Mouse (Mus musculus) left cerebral cortex, adult 11 months (tissue): ENCODE results near the gene Snd1.

Source experiments
- DNase-seq: peaks from one replicate; pipeline ENCODE4 v3.0.0; 2022; ENCODE audit warnings: low spot score

Gene Snd1

DNA sequence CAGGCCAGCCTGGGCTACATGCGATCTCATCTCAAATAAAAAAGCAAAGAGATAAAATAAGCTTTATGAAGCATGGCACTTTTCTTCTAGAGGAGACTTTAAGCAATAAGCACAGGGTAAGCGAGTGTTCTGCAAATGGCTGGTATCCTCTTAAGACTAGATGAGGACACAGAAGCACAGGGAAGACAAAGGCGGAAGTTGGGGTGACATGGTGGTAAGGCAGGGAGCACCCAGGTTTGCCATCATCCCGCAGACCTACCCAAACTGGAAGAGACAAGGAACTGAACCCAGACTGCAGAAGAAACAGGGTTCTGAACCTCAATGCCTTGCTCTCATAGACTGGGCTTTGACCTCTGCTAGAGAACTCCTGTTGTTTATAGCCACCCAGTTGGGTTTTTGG lies 119.8 kb downstream of the Snd1 start:
- no peak for DNase-seq

DNA sequence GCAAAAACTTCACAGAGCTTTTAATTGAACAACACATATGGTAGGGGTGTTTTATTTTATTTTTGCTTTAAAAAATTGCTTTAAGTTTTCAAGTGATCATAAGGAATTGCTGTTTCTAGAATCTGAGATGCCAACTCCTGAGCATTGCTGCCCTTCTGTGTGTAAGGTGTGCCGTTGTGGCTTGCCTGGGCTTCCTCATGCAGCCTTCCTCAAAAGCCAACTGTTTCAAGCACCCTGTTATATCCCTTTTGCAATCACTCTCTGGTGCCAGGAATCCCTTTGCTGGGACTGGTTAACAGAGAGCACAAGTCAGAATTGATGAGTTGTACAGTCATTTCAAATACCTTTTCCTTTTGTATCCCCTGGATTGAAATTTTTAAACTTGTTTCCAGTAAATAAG lies 120.3 kb downstream of the Snd1 start:
- no peak for DNase-seq

DNA sequence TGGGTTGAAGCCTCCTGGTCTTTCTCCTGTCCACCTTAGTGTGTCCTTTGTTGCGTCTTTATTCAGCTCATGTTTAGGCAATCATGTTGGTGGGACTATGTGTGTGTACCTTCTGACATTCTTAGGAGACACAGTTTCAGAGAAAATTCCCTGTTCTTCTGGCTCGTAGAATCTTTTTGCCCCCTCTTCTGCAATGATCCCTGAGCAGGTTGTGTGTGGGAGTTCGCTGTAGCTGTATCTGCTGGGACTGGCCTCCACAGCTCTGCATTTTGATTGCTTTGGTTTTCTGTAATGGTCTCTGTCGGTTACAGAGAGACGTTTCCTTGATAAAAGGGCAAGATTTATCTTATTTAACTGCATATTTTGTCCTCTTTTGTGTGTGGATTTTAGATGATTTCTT lies 122.3 kb downstream of the Snd1 start:
- peak; percentile 31 for DNase-seq

DNA sequence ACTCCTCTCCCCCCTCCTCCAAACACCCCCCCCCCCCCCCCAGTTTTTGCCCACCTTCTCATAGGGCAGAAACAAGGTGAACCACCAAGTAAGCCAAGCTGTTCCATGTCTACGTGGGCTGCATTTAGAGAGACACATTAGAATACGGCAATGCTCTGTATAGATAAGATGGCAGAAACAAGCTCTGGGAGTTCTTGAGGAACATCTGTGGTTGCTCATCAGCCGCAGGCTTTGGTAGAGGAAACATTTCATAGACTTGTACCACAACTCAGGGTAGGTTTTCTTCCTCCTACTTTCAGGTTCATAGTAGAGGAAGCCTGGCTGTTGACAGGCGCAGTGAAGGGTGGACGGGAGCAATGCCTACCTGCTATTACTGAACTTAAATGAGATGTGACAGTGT lies 124.2 kb downstream of the Snd1 start:
- DNase-seq, result no peak

DNA sequence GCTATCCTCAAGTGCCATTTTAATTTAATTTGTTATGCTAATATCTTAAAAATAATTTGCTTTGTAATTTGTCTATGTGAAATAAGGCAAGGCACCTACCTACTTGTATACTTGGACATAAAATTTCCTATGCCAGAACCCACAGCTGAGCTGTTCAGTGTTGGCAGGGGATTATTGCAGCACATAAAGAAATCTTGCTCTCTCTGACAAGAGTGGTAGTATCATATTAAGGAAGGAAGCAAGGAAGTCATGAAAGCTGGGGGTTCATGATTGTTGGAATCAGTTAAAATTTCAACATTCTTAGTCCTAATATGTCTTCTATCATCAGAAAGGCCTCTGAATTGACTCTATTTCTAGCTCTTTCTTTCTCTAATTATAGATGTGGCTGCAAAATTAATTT lies 125.5 kb downstream of the Snd1 start:
- DNase-seq, result no peak

DNA sequence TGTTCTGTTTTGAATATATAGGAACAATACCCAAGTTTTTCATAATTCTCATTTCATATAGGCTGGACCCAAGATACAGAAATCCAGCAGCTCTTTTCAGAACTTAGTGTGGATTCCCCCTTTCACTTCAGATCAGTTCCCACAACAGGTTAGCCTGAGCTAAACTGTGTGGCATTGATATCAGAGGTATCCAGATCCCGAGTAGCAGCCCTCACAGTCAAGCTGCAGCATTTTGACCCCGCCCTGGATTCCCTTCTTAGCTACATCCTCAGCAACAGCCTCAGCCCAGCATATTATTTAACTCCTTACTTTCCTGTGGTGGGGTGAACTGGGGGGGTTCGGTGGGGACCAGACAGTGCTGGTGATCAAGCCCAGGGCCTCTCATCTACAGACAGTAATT lies 128.5 kb downstream of the Snd1 start:
- no peak for DNase-seq

DNA sequence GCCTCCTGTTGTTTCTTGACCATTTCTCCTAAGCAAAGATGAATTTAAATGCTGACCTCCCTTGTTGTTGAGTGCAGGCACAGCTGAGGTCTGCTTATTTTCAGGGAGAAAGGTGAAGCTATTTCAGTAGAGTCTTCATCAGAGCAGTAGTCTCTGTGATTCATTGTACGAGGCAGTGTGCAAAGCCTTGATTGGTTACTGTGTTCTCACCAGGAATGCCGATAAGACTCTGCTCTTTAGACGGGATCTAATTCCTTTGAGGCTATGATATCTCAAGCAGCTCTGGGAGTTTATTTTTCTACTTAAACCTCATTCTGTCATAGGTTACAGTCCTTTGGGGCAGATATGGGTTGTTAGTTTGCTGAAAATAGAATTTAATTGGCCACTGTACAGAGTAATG lies 128.9 kb downstream of the Snd1 start:
- no peak for DNase-seq

DNA sequence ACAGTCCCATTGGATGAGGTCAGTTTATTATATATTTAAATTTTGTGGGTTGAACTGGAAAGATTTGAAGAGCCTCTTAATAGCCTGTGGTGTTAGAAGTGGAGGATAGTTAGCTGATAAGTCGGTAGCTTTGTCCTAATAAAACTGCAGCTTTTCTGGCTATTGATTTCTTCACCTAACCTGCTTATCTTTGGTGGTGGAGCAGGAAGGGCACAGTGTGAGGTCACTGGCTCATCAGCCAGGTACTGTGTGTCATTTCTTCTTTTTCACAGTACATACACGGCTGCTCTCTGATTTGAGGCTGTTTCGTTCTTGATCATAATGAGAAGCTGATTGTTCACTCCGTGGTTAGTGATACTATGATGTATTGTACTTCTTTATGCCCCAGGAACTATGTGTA lies 134.4 kb downstream of the Snd1 start:
- DNase-seq, result no peak

DNA sequence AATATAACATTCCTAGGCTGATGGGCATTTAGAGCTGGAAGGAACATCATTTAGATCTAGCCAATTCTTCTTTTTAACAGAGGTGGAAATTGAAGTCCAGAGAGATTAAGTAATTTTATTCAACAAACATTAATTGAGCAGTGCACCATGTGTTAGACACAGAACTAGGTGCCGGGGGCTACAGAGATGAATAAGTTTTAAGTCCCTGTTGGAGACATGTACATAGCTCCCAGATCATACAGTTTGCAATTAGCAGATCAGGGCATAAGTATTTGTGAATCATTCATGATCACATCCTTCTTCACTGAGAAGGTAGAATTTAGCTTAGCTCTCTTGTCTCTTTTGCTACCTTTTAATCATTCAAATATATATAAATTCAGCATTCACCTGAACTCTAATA lies 135.2 kb downstream of the Snd1 start:
- DNase-seq, result no peak

DNA sequence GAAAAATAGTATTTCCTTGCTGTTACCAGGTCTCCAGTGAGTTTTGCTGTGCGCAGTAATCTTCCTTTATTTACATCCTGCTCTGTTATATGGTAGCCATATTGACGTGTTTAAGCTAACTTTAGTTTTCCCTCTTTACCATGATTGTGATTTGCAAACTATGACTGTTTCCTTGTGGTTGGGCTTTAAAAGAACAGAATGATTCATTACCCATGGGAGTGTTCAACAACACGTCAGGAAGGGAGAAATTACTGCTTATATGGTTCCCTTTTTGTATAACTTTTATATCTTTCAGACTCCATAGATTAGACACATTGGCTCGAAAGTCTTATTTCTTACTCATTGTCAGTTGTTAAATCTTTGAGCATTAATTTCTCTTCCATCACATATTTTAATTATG lies 138.5 kb downstream of the Snd1 start:
- no peak for DNase-seq

DNA sequence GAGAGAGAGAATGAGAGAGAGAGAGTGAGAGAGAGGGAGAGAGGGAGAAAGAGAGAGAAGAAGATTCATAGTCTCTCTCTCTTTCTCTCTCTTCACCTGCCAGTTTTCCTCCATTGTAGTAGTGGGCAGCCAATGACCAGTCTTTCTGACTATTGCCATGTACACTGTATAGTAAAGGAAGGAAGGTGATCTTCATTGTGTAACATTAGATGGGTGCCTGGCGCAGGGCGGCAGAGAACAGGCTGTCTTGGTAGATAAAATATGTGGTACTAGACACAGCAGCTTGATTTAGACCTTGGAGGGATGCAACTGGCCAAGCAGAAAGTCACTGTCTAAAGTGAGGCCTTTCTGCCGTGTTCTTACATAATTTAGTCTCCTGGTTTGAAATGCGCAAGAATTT lies 139.9 kb downstream of the Snd1 start:
- no peak for DNase-seq

DNA sequence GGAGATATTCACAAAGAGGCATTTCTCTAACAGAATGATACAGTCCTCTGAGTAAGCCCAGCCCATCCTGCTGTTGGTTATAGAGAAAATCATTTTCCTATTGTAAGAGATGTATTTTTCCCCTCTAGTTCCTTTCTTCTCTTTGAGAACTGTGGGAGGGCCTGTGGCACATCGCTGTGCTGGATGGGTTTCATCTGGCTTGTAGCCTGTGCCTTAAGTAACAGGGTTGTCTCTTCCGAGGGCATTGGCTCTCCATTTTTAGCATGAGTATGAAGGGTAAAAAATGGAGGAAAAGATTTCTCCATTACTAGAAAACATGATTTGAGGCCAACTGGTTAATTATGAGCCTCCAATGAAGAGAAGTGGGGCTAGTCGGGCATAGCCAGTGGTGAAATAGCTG lies 140.5 kb downstream of the Snd1 start:
- peak; percentile 35 for DNase-seq

DNA sequence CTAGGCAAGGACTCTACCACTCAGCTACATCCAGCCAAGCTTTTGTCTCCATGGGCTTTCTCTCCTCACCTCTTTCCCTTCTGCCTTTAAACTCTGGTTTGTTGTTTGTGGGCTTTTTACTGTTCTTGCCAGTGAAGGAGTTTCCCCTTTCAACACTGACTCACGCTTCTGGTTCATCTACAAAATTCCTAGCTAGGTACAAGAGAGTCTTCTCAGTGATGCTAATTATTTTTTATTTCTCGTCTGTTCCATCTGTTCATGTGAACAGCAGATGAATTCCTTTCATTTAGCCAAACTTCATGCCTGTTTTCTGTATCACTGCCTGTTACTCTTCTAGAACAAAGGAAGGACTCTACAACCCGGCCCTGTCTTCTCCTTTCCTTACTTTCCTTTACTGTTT lies 141.0 kb downstream of the Snd1 start:
- no peak for DNase-seq

DNA sequence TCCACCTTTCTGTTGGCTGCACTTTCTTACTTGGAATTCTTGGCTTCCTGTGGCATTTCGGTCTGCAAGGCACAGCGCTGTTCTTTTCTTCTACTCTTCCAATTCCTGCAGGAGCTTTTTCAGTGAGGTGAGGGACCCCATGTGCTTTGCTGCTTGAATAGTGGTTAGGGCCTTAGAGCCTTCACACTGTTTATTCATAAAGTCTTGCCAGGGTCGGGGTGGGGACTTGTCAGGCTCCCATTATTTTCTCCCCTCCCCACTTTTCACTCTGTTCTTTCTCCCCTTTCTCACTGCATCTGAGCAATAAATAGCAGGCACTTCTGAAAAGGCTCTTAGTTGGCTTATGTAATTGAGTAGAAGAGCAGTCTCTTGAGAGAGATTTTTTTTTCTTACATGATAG lies 143.4 kb downstream of the Snd1 start:
- DNase-seq, result no peak

DNA sequence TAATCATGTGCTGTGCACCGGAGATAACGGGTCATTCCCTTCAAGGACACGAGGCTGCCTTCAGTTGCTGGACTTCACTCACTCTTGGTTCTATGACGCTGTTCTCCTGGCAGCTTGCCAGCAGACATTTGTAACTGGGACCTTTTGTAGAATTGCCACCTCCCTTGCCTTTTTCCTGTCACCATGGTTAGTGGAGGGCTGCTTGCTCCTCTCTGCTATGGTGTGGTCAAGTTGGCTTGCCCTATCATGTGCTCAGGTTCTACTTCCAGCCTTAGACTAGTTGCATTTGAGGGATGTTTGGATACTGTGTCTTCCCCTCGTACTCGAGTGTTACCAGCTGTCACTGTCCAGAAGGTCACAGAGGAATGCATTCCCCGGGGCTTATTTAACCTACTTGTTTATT lies 143.8 kb downstream of the Snd1 start:
- DNase-seq, result peak; percentile 27

DNA sequence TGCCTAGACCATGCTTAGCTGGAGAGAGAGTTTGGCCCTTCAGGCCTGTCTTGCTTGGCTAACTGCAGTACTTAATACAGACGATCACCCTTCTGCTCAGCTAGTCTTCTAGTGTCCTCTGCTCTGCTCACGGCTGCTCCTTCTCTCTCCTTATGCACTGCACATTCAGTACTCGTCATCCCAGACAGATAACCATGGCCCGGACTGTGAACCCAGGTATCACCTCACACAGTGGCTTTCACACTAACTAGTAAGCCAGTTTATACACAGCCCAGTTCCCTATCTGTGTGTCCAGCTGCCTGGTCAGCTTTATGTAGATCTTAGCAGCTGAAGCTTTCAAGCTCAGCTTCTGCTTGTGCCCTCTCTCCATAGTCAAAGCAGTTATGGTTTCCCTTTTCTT lies 146.5 kb downstream of the Snd1 start:
- no peak for DNase-seq

DNA sequence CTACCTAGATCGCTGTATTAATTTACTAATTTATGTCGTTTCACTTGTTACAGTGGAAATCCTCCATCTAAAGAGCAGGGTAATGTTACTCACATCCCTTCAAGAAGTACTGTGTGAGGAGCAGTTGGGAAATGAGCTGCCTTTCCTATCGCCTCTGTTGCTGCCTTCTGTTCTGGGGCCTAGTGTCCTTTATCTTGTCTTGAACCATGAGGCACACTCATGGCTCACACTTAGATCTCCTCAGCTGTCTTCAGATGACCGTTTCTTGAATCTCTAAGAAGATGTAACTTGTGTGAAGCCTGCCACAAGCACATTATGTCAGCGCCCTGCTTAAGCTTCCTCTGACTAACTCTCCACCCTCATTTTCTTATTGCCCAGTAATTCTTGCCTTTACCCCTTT lies 147.0 kb downstream of the Snd1 start:
- DNase-seq, result no peak

DNA sequence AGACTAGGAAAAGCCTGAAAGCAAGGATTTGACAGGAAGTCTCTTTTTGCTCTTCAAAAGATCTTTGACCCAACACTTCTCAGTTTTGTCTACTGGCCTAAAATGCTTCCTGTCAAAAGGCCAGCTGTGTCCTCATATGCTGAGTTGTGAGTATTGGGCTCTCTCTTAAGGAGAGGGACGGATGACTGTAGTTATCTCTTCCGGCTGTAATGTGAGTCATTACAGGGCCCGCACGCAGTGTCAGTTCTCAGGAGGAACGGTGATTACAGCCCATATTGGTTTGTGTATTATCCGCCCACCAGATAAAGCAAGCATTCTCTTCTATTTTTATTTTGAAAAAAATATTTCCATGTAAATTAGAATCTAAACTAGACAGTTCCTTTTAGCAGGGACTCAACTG lies 147.6 kb downstream of the Snd1 start:
- DNase-seq, result no peak

DNA sequence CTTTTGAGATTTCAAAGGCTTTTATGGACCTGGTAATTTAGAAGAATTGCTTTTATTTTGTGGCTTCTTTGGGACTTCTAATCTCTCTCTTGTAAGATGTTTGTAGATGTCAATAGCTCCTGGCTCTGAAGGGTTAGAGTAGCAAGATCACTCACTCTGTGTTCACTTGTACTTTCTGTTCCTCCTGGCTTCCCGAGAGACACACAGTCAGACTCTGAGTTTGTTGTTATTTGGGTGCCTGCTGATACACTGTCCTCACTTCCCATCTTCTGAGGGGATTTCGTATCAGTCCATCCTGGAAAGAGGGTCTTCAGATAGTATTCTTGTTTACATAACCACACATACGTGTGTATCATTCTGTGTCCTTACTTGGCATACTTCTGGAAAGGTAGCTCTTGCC lies 148.0 kb downstream of the Snd1 start:
- no peak for DNase-seq

DNA sequence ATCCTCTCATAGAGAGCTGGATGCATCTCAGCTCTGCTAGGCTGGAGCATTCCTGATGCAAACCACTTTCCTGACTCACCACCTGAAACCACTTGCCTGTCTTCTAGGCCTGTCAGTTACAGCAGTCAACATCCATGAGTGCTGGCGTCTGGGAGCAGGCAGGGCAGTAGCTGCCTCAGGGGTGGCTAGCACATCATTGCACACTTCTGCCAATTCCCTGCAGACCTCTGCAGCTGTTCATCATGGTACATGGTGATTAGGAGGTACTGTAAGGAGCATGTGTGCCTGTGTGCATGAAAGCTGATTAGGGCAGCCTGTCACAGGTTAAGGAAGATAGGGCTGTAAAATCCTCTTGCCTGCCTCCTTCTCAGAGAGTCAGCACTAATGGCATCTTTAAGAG lies 153.5 kb downstream of the Snd1 start:
- no peak for DNase-seq

DNA sequence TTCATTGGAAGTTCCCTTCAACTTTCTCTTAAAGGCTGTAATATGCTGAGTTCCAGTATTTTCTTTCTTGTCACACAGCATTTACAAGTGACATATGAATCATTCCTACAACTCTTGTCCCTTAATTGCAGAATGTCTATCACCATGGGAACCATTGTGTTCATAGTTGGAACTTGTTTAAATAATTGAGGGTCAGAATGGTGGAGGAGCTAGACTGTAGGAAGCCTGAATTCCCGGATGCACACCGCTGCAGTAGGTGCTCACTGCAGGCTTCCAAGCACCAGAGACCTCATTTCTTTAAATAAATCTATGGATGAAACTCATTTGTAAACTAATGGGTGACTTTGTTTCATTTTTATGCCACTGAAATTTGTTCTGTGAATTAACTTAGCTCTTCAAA lies 154.9 kb downstream of the Snd1 start:
- no peak for DNase-seq

DNA sequence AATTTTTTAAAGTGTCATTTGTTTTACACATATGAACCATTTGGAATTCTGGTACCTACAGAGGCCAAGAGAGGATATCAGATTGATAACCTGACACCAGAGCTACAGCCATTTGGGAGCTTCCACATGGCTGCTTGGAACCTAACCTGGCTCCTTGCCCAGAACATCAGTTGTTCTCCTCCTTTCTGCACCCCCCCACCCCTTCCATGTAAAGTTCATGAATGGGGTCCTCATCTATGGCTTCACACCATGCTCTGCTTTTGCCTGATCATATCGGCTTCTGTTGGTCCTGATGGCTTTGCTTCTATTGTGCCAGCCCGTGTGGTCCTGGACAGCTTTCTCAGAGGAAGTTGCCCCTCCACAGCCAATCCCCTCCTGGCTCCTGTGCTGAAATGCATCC lies 156.0 kb downstream of the Snd1 start:
- DNase-seq, result no peak

DNA sequence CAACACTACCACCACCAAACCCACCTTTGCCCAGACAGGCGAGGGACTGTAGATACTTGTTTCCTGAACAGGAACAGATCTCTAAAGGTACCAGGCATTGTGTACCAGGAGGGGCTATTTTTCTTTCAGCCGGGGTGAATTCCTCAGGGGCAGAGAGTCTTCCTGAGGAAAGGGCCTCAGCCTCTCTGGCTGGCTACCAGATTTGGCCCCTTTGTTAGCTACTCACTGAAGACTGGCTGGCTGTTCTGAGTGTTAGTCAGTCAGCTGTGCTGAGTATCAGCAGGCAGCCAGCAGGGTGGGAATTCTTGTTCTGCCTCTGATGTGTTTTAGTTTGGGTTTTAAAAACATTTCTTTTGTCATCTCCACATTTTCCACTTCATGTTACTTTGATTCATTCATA lies 158.2 kb downstream of the Snd1 start:
- DNase-seq, result no peak

DNA sequence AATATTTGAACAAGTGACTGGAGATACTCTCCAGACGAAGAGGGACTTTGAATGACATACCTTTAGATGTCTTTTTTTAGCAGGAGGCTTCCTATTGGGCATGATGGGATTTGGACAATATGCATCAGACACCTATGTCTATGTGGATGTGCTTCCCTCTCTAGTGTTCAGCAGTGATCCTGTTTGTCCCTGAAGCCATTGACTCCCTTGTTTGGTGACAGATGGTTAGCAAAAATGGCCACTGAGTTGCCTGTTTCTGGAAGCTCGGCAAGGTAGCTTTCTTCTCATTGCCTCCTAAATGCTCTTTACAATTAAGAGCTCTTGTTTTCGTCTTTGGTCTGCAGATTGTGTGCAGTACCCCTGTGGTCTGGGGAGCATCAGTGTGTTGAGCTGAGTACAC lies 158.7 kb downstream of the Snd1 start:
- no peak for DNase-seq

DNA sequence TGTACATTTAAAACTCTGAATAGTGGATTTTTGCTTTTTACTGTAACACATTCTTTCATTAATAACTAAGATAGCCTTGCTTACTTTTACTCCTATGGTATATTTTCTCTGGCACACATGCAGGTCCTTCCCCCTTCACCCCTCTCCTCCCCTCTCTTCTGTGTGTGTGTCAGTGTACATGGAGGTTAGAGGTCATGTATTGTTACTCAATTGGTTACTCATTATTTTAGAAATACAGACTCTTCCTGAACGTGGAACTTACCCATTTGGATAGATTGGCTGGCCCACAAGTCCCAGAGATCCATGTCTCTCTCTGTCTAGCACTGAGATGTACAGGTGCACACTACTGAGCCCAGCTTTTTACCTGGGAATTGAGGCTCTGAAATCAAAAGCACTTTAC lies 160.2 kb downstream of the Snd1 start:
- DNase-seq, result no peak
